32 mouse cellular contexts compared by ENCODE assay signal in the genomic region with DNA sequence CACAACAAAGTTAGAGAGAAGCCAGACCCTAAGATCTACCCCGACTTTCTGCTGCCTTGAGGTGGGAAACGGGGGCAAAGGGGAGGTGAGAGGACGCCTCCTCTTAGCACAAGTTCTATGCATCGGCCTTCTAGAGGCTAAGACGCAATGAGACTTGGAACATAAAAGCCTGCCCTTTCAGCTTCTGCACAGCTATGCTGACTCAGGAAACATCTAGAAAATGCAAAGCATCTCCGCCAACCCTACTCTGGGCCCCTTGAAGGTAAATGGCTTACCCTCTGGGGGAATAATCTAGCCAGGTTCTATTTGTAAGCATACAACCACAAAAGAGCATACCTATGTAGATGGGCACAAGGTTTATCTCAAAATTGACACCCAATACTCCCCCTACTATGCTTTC.
"Had no signal": no experiment of that assay in that cellular context is flagged by ENCODE, and none has a peak within 500 bp of the region (broad histone marks: within the 10 kb centered on the region; RNA-seq: fewer than 3 reads in every experiment).

No protein-coding gene starts in this region.

- H3K36me3 ChIP-seq: heart, embryonic 10.5 days; heart, embryonic 12.5 days; heart, embryonic 13.5 days; heart, embryonic 15.5 days; hindbrain, embryonic 10.5 days; hindbrain, embryonic 12.5 days; hindbrain, embryonic 13.5 days; hindbrain, embryonic 15.5 days; intestine, embryonic 15.5 days; kidney, embryonic 15.5 days had no signal

- H3K4me1 ChIP-seq: hindbrain, embryonic 12.5 days; intestine, embryonic 15.5 days; kidney, embryonic 15.5 days had no signal

- H3K4me3 ChIP-seq: heart, embryonic 10.5 days; heart, embryonic 12.5 days; heart, embryonic 13.5 days; heart, embryonic 15.5 days; hindbrain, embryonic 10.5 days; hindbrain, embryonic 12.5 days; hindbrain, embryonic 13.5 days; hindbrain, embryonic 15.5 days; intestine, embryonic 15.5 days; kidney, embryonic 15.5 days; layer of hippocampus, adult 2 months; left cerebral cortex, adult 2 months had no signal

- DNase-seq: heart, postnatal 10 days; heart, postnatal 14 days; heart, postnatal 36 days; heart, postnatal 4 days; kidney, adult 11 months; kidney, adult 18-20 months; kidney, adult 2 months; kidney, adult 8-10 months; kidney, adult 9 months; kidney, postnatal 10 days; kidney, postnatal 14 days; kidney, postnatal 25 days; kidney, postnatal 36 days; kidney, postnatal 4 days; layer of hippocampus, adult 9-11 months; layer of hippocampus, postnatal 36 days had no signal

- H3K27ac ChIP-seq: heart, embryonic 10.5 days; heart, embryonic 13.5 days; heart, embryonic 15.5 days; hindbrain, embryonic 10.5 days; hindbrain, embryonic 12.5 days; hindbrain, embryonic 13.5 days; hindbrain, embryonic 14.5 days; hindbrain, embryonic 15.5 days; hindbrain, postnatal 0 days; intestine, embryonic 15.5 days; kidney, embryonic 15.5 days; kidney, postnatal 0 days; layer of hippocampus, adult 2 months; left cerebral cortex, adult 2 months had no signal

- H3K4me2 ChIP-seq: heart, embryonic 11.5 days; heart, embryonic 12.5 days; heart, embryonic 13.5 days; heart, embryonic 15.5 days; hindbrain, embryonic 12.5 days; hindbrain, embryonic 13.5 days; hindbrain, embryonic 14.5 days; hindbrain, embryonic 15.5 days; intestine, embryonic 15.5 days; kidney, embryonic 15.5 days had no signal

- H3K27me3 ChIP-seq: heart, embryonic 15.5 days; hindbrain, embryonic 13.5 days; hindbrain, embryonic 15.5 days; intestine, embryonic 15.5 days; kidney, embryonic 15.5 days had no signal

- H3K9me3 ChIP-seq: heart, embryonic 10.5 days; heart, embryonic 12.5 days; heart, embryonic 13.5 days; heart, embryonic 15.5 days; hindbrain, embryonic 10.5 days; hindbrain, embryonic 12.5 days; hindbrain, embryonic 13.5 days; hindbrain, embryonic 15.5 days; intestine, embryonic 15.5 days; kidney, embryonic 15.5 days had no signal

- H3K9ac ChIP-seq: heart, embryonic 12.5 days; heart, embryonic 13.5 days; heart, embryonic 15.5 days; hindbrain, embryonic 12.5 days; hindbrain, embryonic 13.5 days; hindbrain, embryonic 14.5 days; hindbrain, embryonic 15.5 days; intestine, embryonic 15.5 days; kidney, embryonic 15.5 days had no signal
